Mouse (Mus musculus) brain, embryonic 14.5 days (tissue): ENCODE measurements around the gene Magi2.

Source experiments
- CTCF ChIP-seq: fragments of 200-500 bp; IDR thresholded peaks from 2 replicates; pipeline ENCODE4 v1.5.1; 2012; ENCODE audit warnings: inconsistent platforms, mild to moderate bottlenecking, moderate library complexity, borderline replicate concordance; ENCODE audit not compliant: insufficient read depth, insufficient read length; ENCODE audit errors: extremely low read depth
- POLR2A ChIP-seq: fragments of 200-500 bp; IDR thresholded peaks from 2 replicates; pipeline ENCODE4 v1.6.1; 2012; ENCODE audit warnings: mild to moderate bottlenecking, inconsistent platforms, borderline replicate concordance; ENCODE audit not compliant: poor library complexity, insufficient read depth, insufficient read length, severe bottlenecking; ENCODE audit errors: extremely low read depth

GRCm38 (mm10) chr5:20667601-20668000, 1440.8 kb downstream of the Magi2 start:
- TF ChIP-seq POLR2A: no peak
- TF ChIP-seq CTCF: no peak
